Mouse (Mus musculus) heart, embryonic 11.5 days (tissue): ENCODE results near the gene Arhgap23. TPM values are rescaled to one million over a fixed set of nuclear protein-coding genes. Genes with fewer than 3 reads are reported as not detected.

Experiments used
- ATAC-seq: fragments of 200-750 bp; cut with Nextera tagmentation; replicated peaks from 2 replicates; pipeline ENCODE4 v1.8.0; 2017; ENCODE audit warnings: moderate library complexity; ENCODE audit not compliant: insufficient number of reproducible peaks, low FRiP score, low TSS enrichment
- H3K27ac ChIP-seq: fragments of 300-500 bp; sonication (generic); 2 replicates; pipeline ENCODE4 v1.5.1; 2014; ENCODE audit warnings: mild to moderate bottlenecking, low read depth, low read length
- H3K27me3 ChIP-seq: fragments of 300-500 bp; sonication (generic); 2 replicates; pipeline ENCODE4 v1.6.1; 2014; ENCODE audit warnings: mild to moderate bottlenecking, low read length, mixed read lengths; ENCODE audit not compliant: control insufficient read depth, insufficient read depth
- H3K36me3 ChIP-seq: fragments of 300-500 bp; sonication (generic); 2 replicates; pipeline ENCODE4 v1.6.1; 2014; ENCODE audit warnings: mild to moderate bottlenecking, low read length, moderate library complexity, mixed read lengths; ENCODE audit not compliant: control insufficient read depth, insufficient read depth
- H3K4me1 ChIP-seq: fragments of 300-500 bp; sonication (generic); 2 replicates; pipeline ENCODE4 v1.6.1; 2014; ENCODE audit warnings: low read length; ENCODE audit not compliant: control insufficient read depth, insufficient read depth
- H3K4me2 ChIP-seq: fragments of 300-500 bp; sonication (generic); 2 replicates; pipeline ENCODE4 v1.6.1; 2014; ENCODE audit warnings: mild to moderate bottlenecking, moderate library complexity
- H3K4me3 ChIP-seq: fragments of 300-500 bp; sonication (generic); 2 replicates; pipeline ENCODE4 v1.5.1; 2014; ENCODE audit warnings: low read depth, low read length
- H3K9ac ChIP-seq: fragments of 300-500 bp; sonication (generic); 2 replicates; pipeline ENCODE4 v1.6.1; 2014; ENCODE audit warnings: mild to moderate bottlenecking, low read depth, low read length, moderate library complexity
- H3K9me3 ChIP-seq: fragments of 300-500 bp; sonication (generic); replicated peaks from 2 replicates; pipeline ENCODE4 v1.6.1; 2016; ENCODE audit warnings: low read length; ENCODE audit not compliant: control insufficient read depth
- WGBS: fragments of 180-500 bp; shearing (Covaris S2); extraction: QIAGEN DNeasy Blood & Tissue Kit; methylation state at CpG from one replicate; pipeline ENCODE4 v1.1.7; 2014; ENCODE audit not compliant: insufficient replicate concordance; 5-methylcytosine and 5-hydroxymethylcytosine counted together
- polyA plus RNA-seq: library from polyadenylated mRNA; unstranded; fragments of >200 nt; fragmentation: Nextera tagmentation; extraction: Ambion mirVana; gene quantifications from 2 replicates; pipeline ENCODE4 v1.2.1, GENCODE M21; 2014

Arhgap23 gene
- polyA plus RNA-seq, 1 experiment from 2014 or later = 8.3 TPM

GRCm38 (mm10) chr11:97502383-97502782 lies 87.0 kb downstream of the Arhgap23 start:
- Histone ChIP-seq H3K9me3 (no peaks in the 10 kb centered on the region), H3K4me2 (no peak overlapping the region), H3K4me3 (no peak overlapping the region), H3K27ac (0 out of 2 replicates have a peak overlapping the region, but pooled peaks have one; percentile 29), H3K27me3 (peaks cover 37% of the 10 kb centered on the region), H3K36me3 (peaks cover 10% of the 10 kb centered on the region), H3K9ac (no peak overlapping the region), H3K4me1 (peaks cover 11% of the 10 kb centered on the region; the same call in 1 of the 2 replicates)
- no peak for ATAC-seq
- WGBS = 42% methylated on average over 9 of the region's 9 CpGs

- 80% methylated on average over 4 of the region's 4 CpGs for WGBS
Observed at GRCm38 (mm10) chr11:97502846-97503245, 87.5 kb downstream of the Arhgap23 start.

GRCm38 (mm10) chr11:97505784-97506183 lies 90.5 kb downstream of the Arhgap23 start:
- no peaks in the 10 kb centered on the region for H3K9me3 ChIP-seq
- 57% methylated on average over 4 of the region's 4 CpGs for WGBS
- ATAC-seq = no peak

More at GRCm38 (mm10) chr11:97502846-97503245, 87.5 kb downstream of the Arhgap23 start:
- ATAC-seq = no peak
- Histone ChIP-seq H3K4me3 (no peak overlapping the region), H3K9me3 (no peaks in the 10 kb centered on the region), H3K4me2 (no peak overlapping the region), H3K36me3 (peaks cover 6% of the 10 kb centered on the region), H3K27ac (0 out of 2 replicates have a peak overlapping the region, but pooled peaks have one; percentile 29), H3K27me3 (peaks cover 33% of the 10 kb centered on the region), H3K9ac (no peak overlapping the region), H3K4me1 (peaks cover 11% of the 10 kb centered on the region; the same call in 1 of the 2 replicates)

GRCm38 (mm10) chr11:97506331-97506730 lies 91.0 kb downstream of the Arhgap23 start:
- no peak overlapping the region for H3K4me3 ChIP-seq
- WGBS = 45% methylated on average over 8 of the region's 8 CpGs
- no peak overlapping the region for H3K9ac ChIP-seq
- 0 out of 2 replicates have a peak, but pooled peaks cover 2% of the 10 kb centered on the region for H3K27me3 ChIP-seq
- no peaks in the 10 kb centered on the region for H3K9me3 ChIP-seq
- no peaks in the 10 kb centered on the region for H3K4me1 ChIP-seq
- H3K36me3 ChIP-seq = no peaks in the 10 kb centered on the region
- H3K4me2 ChIP-seq = no peak overlapping the region
- no peak overlapping the region for H3K27ac ChIP-seq
- ATAC-seq = no peak

More at GRCm38 (mm10) chr11:97505784-97506183, 90.5 kb downstream of the Arhgap23 start:
- H3K36me3 ChIP-seq = peaks cover 3% of the 10 kb centered on the region; the same call in 1 of the 2 replicates
- H3K9ac ChIP-seq = no peak overlapping the region
- no peaks in the 10 kb centered on the region; the same call in 1 of the 2 replicates for H3K4me1 ChIP-seq
- H3K4me2 ChIP-seq = no peak overlapping the region
- no peak overlapping the region for H3K4me3 ChIP-seq
- H3K27me3 ChIP-seq = peaks cover 5% of the 10 kb centered on the region; the same call in 1 of the 2 replicates
- no peak overlapping the region for H3K27ac ChIP-seq

GRCm38 (mm10) chr11:97508198-97508597 lies 92.9 kb downstream of the Arhgap23 start:
- no peak overlapping the region for H3K9ac ChIP-seq
- no peak for ATAC-seq
- no peaks in the 10 kb centered on the region; the same call in 1 of the 2 replicates for H3K4me1 ChIP-seq
- H3K4me3 ChIP-seq = no peak overlapping the region
- no peak overlapping the region for H3K4me2 ChIP-seq
- no peaks in the 10 kb centered on the region for H3K9me3 ChIP-seq
- H3K36me3 ChIP-seq = no peaks in the 10 kb centered on the region
- H3K27me3 ChIP-seq = no peaks in the 10 kb centered on the region
- no peak overlapping the region for H3K27ac ChIP-seq
- WGBS = 68% methylated on average over 3 of the region's 3 CpGs

- WGBS = 48% methylated on average over 5 of the region's 5 CpGs
- no peak for ATAC-seq
- no peaks in the 10 kb centered on the region; the same call in 1 of the 2 replicates for H3K4me1 ChIP-seq
Observed at GRCm38 (mm10) chr11:97509058-97509457, 93.7 kb downstream of the Arhgap23 start.

GRCm38 (mm10) chr11:97509715-97510485 lies 94.6 kb downstream of the Arhgap23 start:
- ATAC-seq = no peak
- Histone ChIP-seq H3K9me3 (no peaks in the 10 kb centered on the region), H3K4me3 (no peak overlapping the region), H3K4me1 (no peaks in the 10 kb centered on the region; the same call in 1 of the 2 replicates), H3K27ac (no peak overlapping the region), H3K36me3 (no peaks in the 10 kb centered on the region), H3K9ac (no peak overlapping the region), H3K27me3 (no peaks in the 10 kb centered on the region), H3K4me2 (no peak overlapping the region)
- 69% methylated on average over 24 of the region's 24 CpGs for WGBS

More at GRCm38 (mm10) chr11:97509058-97509457, 93.7 kb downstream of the Arhgap23 start:
- H3K9me3 ChIP-seq = no peaks in the 10 kb centered on the region
- H3K27me3 ChIP-seq = no peaks in the 10 kb centered on the region
- H3K4me2 ChIP-seq = no peak overlapping the region
- no peak overlapping the region for H3K27ac ChIP-seq
- no peak overlapping the region for H3K9ac ChIP-seq
- H3K4me3 ChIP-seq = no peak overlapping the region
- no peaks in the 10 kb centered on the region for H3K36me3 ChIP-seq

GRCm38 (mm10) chr11:97510966-97511660 lies 95.8 kb downstream of the Arhgap23 start:
- no peak overlapping the region for H3K9ac ChIP-seq
- 28% methylated on average over 10 of the region's 10 CpGs for WGBS
- no peaks in the 10 kb centered on the region for H3K36me3 ChIP-seq
- peak overlapping the region; percentile 47; the same call in 1 of the 2 replicates for H3K4me2 ChIP-seq
- H3K9me3 ChIP-seq = no peaks in the 10 kb centered on the region
- no peaks in the 10 kb centered on the region for H3K27me3 ChIP-seq
- H3K27ac ChIP-seq = peak overlapping the region; percentile 73
- no peak for ATAC-seq
- no peaks in the 10 kb centered on the region; the same call in 1 of the 2 replicates for H3K4me1 ChIP-seq
- H3K4me3 ChIP-seq = no peak overlapping the region
